Mouse (Mus musculus): ENCODE measurements around the gene Il24.

The Il24 gene

DNA sequence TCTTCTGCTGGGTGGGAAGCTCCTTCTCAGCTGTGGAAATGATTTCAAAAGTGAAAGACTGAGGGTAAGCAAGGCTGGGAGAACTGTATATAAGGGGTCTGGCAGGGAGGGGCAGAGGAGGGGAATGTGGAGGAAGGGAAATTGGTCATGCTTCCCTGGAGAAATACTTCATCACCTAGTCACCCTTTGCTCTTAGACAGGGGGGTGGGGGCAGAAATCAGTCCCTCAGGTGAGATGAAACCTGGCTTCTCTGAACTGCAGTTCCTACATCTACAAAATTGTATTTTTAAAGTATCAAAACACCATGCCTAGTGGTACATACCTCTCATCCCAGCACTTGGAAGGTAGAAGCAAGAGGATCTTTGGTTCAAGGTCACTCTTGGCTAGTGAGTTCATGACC, at the start of gene Il24:
TSS of gene Il24 (minus strand) at position 101 of the 400 bp plus-strand sequence.
- DNase-seq (ENCODE audit: low spot score), result no peak

DNA sequence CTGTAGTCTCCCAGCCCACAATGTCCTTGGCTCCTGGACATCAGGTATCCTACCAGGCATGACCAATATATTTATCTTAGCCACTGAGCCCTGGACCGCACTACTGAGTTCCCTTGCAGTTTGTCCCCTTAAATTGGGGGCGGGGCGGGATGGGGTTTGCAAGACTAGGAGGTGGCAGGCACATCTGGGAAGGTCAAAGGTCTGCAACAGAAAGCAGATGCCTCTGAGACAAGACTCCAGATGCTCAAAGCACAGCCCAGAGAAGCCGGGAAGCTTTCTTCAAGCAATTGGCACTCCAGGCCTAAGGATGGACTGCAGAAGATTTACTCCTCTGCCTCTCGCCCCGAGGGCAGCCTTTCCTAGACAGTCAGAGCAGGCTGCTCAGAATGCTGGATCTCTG, 49.1 kb upstream of the Il24 start:
- no peak for DNase-seq (ENCODE audit: low spot score)

DNA sequence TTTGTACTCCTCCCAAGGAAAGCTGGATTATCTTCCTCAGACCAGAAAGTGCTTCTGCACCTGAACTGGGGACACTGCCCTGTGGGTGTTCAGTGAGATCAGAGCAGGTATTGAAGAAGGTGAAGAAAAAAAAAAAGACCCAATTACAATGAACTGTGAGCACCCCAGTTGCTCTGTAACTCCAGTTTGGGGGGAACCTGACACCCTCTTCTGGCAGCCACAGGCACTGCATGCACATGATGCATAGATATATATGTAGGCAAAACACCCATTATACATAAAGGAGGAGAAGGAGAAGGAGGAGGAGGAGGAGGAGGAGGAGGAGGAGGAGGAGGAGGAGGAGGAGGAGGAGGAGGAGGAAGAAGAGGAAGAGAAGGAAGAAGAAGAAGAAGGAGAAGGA, 39.2 kb upstream of the Il24 start:
- no peak for DNase-seq (ENCODE audit: low spot score)

DNA sequence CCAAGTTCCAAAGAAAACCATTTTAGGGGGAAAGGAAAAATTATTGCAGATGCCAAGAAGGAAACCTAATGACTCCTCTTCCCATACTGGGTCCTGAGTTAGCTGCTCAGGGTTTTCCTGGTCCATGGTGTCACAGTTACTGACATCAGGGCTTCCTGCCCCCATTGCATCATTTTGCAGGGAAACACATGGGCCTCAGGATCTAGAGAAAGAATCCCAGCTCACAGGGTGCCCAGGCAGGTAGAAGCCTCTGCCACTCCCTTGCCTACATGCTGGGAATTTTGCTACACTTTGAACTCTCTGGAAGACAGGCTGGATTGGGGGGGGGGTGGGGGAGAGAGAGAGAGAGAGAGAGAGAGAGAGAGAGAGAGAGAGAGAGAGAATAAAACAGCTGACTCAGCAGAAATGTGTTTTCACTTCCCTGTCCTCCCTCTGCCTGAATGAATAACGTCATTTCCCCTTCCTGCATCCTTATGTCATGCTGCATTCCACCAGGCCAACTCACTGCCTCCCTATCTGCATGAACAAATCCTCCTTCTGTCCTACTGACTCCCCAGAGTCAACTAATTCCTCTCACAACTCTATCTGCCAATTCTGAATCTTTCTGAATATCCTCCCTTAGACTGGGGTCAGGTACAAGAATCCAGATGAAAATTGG, 31.2 kb upstream of the Il24 start:
- no peak for DNase-seq (ENCODE audit: low spot score)

DNA sequence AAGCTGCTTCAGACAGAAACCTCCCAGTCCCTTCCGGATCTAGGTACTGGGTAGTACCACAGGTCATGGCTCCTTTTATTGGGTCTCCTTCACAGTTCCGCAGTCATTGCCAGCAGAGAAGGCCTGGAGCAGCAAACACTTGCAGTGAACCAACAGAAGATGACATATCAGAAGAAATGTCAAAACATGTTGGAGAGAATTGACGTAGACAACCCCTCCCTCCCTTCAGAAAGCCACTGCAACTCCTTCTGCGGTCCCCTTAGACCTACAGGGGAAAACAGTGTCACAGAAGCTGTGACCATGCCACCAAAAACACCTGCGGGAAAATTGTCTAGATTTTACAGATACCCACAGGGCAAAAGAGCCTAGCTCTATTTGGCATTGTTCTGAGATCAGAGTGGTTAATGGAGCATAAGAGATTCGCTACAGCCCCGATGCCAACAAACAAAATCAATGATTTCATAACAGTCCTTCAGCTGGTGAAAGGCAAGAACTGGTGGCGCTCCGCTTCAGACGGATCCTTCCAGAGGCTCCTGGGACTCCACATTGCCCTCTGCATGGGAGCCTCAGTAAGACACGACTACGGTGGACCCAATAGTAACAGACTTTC, 24.3 kb upstream of the Il24 start, which contains the start of gene Il20:
TSS of gene Il20 (minus strand) at position 51 of the 610 bp plus-strand sequence.
- DNase-seq (ENCODE audit: low spot score), result no peak

DNA sequence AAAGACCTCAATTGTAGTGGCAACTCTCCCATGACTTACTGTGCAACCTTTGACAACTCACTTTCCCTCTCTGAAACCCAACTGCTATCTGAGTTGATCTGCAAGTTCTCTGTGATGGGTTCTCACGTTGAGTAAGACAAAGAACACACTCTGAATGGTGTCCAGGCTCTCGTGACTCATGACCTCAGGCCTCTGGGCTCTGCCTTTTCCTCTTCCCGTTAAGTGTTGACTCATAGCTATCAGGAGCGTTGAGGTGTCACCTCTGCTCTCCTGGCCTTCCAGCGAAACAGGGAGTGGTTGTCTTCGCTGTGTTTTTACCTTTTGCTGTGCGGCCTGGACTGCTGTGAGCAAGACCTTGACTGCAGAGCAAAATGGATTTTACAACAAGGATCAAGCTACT, 15.3 kb upstream of the Il24 start:
- DNase-seq (ENCODE audit: low spot score), result no peak

DNA sequence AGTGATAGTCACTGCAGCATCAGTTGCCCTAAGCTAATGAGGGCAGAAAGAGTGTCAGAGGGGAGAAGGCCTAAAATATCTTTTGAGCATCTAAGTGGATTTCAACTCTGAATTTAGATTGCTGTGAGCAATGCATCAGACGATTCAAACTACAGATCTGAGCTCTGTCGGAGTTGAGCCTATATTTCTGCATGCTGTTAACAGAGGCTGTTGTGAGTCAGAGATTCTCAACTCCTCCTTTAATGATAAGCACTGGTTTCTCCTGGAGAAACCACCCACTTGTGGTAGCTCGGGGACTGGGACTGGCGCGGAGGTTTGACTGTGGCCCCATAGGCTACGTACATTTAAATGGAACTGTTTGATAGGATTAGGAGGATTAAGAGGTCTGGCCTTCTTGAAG, 7.2 kb upstream of the Il24 start:
- no peak for DNase-seq (ENCODE audit: low spot score)

DNA sequence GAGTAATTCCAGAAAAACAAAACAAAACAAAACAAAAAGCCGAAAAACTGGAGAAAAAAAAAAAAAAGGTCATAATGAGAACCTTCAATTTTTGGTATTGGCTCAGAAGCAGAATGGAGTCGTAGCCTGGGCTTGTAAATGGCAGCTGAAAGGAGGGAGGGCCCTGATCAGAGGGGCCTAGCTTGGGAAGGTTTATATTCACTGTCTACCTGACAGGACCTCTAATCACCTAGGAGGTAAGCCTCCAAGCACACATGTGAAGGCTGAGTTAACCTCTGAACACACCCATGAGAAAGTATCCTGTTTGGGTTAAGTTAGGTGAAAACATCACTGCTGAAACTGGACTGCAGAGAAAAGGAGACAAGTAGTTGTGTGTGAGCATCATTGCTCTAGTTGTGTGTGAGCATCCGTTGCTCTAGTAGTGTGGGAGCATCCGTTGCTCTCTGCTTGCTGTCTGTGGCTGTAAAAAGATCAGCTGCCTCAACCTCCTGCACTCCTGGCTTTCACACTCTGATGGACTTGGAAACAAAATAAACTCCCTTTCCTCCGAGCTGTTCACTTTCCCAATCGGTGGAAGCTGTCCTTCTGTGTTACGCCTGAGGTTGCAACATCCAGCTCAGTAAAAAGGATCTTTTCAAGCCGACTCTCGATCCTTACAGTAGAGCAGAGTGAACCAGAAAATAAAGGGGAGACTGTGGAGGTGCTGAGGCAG, 6.2 kb upstream of the Il24 start:
- DNase-seq (ENCODE audit: low spot score), result no peak

DNA sequence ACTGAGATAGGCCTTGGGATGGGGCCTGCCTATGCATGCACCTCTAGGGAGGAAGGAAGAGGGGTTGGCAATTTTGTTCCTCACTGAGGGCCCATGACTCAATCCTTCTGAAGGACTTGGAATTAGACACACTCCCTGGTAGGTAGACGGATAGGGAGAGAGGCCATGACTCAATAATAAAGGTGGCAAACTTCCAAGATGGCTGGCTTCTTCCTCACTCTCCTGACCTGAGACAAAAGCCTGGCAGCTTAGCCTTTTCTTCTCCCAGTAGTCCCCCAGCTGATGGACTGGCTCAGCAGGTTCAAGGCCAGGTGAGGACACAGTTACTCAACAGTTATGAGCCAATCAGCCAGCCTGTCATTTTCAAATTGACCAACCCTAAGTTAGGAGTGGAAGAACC, 5.2 kb upstream of the Il24 start:
- no peak for DNase-seq (ENCODE audit: low spot score)

DNA sequence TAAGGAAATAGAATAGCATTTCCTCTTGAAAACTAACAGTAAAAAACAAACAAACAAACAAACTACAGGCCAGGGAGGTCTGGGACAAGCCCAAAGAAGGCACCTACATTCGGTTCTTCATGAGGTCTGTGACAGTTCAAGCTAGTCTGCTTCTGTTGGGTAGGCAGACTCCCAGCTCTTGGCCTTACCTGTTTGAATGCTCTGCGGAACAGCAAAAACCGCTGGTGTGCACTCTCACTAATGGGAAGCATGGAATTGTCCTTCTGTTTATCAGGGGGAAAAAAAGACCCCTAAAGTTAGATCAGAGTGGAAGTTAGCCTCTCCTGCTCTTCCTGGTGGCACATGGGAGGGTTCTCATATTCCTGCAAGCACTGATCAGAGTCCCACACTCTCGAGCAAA, 4.1 kb downstream of the Il24 start:
- DNase-seq (ENCODE audit: low spot score), result no peak

DNA sequence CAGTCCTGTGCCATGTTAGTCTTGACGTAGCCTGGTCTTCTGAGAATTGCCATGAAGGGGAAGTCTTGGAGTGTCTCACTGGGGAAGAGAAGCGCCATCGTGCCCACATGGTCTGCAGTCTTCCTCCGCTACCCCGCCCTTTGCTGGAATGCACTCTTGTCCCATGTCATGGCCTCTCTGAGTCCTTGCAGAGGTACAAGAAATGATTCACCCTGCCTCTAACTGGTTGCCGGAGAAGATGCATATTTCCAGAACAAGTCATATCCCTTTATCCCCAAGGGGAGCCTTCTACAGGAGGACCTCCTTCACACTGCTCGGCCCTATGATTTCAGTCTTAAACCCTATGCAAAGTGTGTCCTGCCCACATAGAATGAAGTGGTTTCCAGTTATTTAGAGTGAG, 7.3 kb downstream of the Il24 start:
- DNase-seq (ENCODE audit: low spot score), result no peak

DNA sequence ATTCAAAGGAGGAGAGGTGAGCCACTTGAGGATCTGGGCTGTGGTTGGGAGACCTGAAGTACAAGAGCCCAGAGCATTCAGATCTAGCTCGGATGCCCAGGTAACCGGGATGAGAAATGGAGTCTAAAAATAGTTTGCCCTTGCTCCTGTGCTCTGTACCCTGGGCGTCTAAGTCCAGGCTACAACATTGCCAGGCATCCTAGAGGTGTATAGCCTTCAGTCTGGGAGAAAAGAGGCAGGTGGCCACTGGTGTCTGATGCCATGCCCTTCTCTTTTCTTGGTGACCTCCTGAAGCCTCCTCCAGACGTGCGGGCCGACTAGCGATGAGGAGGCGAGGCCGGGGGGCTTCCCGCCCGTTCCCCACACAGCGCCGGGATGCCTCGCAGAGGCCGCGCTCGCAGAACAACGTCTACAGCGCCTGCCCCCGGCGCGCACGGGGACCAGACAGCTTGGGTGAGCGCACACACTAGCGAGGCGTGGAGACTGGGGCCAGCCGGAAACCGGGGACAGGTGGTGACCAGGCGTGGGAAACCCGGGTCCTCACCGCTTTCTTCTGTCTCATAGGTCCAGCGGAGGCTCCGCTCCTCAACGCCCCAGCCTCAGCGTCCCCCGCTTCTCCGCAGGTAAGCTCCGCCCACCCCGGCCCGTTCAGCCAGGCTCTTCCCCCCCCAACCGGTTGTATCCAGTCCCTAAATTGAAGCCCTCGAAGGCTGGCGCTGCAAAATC, 9.2 kb downstream of the Il24 start:
- no peak for DNase-seq (ENCODE audit: low spot score)

DNA sequence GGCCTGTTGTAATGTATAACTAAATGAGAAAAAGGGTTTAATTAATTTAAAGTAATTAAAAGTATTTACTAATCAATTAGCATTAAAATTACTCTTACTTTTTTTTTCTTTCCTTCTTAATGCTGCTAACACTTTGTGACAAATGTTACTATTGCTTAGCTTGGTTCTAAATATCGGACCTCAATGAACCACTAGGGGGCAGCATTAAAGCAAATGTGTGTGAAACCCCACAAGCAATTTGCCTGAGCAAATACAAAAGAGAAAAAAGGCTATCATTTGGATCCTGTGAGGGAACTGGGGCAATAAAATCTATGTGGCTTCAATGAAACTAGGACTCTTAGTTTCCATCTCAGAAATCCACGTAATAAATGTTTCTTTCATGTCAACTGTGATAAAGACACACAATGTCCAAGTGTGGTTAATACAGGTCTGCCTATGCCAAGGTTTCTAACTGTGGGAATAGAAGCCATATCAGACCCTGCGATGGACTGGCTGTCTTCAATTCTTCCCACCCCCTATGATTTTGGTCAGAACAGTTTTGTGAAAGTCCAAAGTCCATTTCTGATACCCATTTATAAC, 10.2 kb downstream of the Il24 start:
- DNase-seq (ENCODE audit: low spot score), result peak; percentile 52

DNA sequence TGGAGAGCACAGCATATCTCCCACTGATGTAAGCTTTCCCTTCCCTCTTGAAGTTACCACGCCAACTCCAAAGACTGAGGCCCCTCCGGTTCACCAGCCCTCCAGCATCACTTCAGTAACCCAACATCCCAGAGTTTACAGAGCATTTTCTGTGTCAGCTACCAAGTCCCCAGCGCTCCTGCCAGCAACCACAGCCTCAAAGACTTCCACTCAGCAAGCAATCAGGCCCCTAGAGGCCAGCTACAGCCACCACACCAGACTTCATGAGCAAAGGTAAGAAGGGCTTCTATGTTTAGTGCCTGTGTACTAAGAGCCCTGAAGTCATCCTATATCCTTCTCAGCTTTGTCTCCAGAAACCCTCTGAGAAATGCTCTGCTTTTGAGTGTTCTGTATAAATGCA, 11.3 kb downstream of the Il24 start:
- DNase-seq (ENCODE audit: low spot score), result no peak

DNA sequence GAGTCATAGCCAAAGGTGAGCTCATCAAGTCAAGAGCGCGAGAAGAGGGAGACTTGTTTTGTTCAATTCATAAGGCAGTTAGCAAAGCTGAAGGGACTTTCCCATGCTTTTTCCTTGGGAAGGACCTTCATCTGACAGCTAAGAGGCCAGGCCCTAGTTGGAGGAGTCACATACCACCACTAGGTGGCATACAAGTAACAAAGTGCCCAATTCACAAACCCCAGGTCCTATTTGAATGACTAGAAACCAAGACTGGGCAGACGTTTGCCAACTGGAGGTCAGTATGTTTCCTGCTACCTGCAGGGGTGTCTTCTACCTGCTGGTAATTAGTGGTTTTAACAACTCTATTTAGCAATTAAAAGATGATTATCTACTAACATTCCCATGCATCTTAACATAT, 12.1 kb downstream of the Il24 start:
- DNase-seq (ENCODE audit: low spot score), result peak; percentile 48

DNA sequence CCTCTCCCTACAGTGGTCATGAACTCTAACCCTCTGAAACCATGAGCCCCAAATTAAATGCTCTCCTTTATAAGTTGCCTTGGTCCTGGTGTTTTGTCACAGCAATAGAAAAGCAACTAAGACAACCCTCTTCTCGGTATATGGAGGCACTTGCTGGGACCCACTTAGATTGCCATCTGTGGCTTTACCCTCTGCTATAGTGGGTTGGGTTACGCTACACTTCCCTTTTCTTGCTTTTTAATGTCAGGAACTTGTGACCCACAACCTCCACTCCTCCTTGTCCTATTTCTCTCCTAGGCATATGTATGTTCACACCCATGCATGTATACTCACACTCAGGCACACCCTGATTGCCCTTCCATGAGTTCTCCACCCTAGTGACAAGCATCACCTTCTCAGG, 14.3 kb downstream of the Il24 start:
- no peak for DNase-seq (ENCODE audit: low spot score)

DNA sequence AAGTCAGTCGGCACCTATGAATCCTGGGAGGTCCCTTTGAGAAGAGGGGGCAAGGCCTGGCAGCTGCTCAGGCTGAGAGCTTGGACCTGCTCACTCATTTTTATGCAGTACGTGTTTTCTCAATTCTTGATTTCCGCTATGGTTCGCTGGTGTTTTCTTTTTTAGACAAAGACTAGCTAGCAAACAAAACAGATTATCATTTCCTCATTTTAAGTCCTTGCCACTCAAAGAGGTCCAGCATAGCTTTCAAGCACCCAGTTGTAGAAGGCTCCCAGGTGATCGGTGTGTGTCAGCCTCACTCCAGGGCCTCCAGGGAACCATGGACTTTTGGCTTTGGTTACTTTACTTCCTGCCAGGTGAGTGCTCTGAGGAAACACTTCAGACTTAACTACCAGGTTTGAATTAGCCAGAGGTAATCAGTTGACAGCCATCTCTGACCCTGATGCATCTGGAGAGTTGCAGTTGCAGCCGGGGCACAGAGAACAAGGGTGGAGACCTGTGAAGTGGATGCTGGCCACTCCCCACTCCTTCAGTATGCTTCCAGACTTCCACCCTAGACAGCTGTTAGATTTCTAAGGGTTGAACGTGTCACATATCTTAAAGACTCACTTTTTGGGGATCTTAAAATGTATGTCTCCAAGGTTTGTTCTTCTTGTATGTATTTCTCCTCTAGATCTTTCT, 21.6 kb downstream of the Il24 start, which contains the start of gene Fcmr:
TSS of gene Fcmr (plus strand) at position 129 of the 681 bp plus-strand sequence.
- no peak for DNase-seq (ENCODE audit: low spot score)

DNA sequence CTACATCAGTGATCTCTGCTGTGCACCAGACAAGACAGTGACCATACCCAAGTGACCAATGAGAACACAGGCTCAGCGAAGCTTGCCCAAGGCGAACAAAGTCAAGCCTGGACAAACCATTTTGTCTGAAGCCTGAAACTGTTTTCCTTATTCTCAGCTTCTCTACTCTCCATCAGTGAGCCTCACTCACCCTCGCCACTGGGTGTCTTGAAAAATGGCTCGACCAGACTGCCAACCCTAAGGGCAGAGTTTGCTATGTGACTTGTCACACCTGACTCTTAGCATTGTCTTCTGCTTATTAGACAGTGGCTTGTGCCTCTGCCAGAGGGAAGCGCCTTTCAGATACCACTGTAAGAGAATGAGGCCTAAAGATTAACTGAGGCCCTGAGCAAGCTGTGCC, 22.5 kb downstream of the Il24 start:
- no peak for DNase-seq (ENCODE audit: low spot score)

DNA sequence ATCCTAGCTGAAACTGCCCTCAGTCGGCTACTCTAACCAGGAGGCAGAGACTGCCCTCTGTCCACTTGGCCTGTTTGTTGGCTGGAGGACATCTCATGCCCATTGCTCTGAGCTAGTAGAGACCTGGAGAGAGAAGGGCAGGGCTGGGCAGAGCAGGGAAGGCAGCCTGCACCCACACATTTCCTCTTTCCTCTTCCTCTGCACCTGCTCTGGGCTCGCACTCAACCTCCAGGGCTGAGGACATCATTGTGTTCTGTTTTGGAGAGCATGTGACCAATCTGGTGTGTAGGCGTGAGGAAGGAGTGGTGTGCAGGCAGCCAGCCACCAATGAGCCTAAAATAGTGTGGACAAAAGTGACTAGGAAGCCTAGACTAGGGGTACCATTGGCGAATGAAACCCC, 23.0 kb downstream of the Il24 start:
- no peak for DNase-seq (ENCODE audit: low spot score)

DNA sequence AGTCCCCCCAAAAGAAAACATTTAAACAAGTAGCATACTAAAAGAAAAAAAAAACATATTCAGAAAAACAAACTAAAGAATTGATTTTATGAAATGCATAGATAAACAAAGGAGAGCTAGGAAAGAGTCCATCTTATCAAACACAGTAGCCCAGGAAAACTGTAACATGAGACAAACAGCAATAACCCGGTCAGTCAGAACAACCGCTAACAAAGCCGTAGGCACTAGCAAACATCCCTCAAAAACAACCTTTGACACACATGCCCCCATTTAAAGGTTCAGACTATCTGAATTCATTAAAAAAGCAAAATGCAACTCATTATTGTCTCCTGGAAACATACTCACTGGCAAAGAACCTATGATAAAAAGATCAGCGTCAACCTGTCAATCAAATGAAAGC, 29.8 kb downstream of the Il24 start:
- no peak for DNase-seq (ENCODE audit: low spot score)

DNA sequence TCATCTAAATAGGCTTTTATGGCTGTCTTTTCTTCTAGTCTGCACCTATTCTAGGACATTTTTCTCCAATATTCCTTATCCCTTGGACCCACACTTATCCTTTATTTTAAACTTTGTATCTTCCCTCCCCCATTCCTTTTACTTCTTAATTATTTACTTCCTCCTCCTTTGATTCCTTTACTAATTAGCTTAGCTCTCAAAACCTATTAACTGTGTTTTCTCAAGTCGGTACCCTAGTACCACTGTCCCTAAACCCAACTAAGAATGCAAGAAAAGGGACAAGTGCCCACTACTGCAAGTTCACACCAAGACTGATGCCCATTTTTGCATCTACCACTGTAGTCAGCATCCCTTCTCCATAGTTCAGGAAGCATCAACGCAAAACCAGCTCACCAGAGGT, 31.5 kb downstream of the Il24 start:
- no peak for DNase-seq (ENCODE audit: low spot score)

DNA sequence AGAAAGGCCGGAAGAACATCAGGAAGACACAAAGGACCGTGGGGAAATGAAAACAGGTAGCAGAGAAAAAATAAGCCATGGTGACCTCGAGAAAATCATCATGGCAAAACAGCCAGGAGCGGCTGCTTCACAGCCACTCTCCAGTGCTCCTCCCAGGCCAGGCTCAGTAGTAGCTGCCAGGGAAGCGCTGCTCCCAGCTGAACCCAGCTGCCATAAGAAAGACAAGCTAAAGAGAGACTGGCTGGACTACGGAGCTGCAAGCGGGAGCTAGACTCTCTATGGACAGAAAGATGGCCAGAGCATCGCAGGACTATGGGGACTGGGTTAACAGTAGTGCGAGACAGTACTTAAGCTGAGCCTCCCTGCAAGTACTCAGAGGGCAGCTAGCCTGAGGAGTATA, 32.4 kb downstream of the Il24 start:
- DNase-seq (ENCODE audit: low spot score), result no peak
